Mouse (Mus musculus) hindbrain, postnatal 0 days (tissue): ENCODE results near the gene Mfsd6l. TPM values are rescaled to one million over a fixed set of nuclear protein-coding genes. Genes with fewer than 3 reads are reported as not detected.

Experiments used
- ATAC-seq: fragments of 200-750 bp; cut with Nextera tagmentation; 2 replicates; pipeline ENCODE4 v1.8.0; 2017; ENCODE audit warnings: mild to moderate bottlenecking, moderate TSS enrichment, moderate library complexity
- DNase-seq: peaks from one replicate; pipeline ENCODE4 v3.0.0-alpha.2; 2015; ENCODE audit warnings: low spot score
- H3K27ac ChIP-seq: fragments of 300-500 bp; sonication (generic); 2 replicates; pipeline ENCODE4 v1.5.1; 2014; ENCODE audit warnings: mild to moderate bottlenecking
- H3K27me3 ChIP-seq: fragments of 300-500 bp; sonication (generic); 2 replicates; pipeline ENCODE4 v1.6.1; 2014; ENCODE audit warnings: low read length, mixed read lengths; ENCODE audit not compliant: insufficient read depth
- H3K36me3 ChIP-seq: fragments of 300-500 bp; sonication (generic); 2 replicates; pipeline ENCODE4 v1.6.1; 2014; ENCODE audit warnings: low read length, mixed read lengths; ENCODE audit not compliant: insufficient read depth
- H3K4me1 ChIP-seq: fragments of 300-500 bp; sonication (generic); 2 replicates; pipeline ENCODE4 v1.6.1; 2014; ENCODE audit warnings: antibody characterized with exemption, low read length, mixed read lengths; ENCODE audit not compliant: insufficient read depth
- H3K4me2 ChIP-seq: fragments of 300-500 bp; sonication (generic); 2 replicates; pipeline ENCODE4 v1.6.1; 2014; ENCODE audit warnings: low read depth, mild to moderate bottlenecking, low read length, moderate library complexity, mixed read lengths
- H3K4me3 ChIP-seq: fragments of 300-500 bp; sonication (generic); 2 replicates; pipeline ENCODE4 v1.5.1; 2014; ENCODE audit warnings: low read length
- H3K9ac ChIP-seq: fragments of 300-500 bp; sonication (generic); replicated peaks from 2 replicates; pipeline ENCODE4 v1.6.1; 2014; ENCODE audit warnings: mild to moderate bottlenecking, low read length, moderate library complexity, mixed read lengths
- H3K9me3 ChIP-seq: fragments of 300-500 bp; sonication (generic); 2 replicates; pipeline ENCODE4 v1.6.1; 2016; ENCODE audit warnings: low read length, mixed read lengths
- CTCF ChIP-seq: IDR thresholded peaks from 2 replicates; pipeline ENCODE4 v1.5.1; 2016; ENCODE audit warnings: antibody characterized with exemption, control low read depth, low read depth
- WGBS: fragments of 180-500 bp; shearing (Covaris S2); extraction: QIAGEN DNeasy Blood & Tissue Kit; methylation state at CpG from one replicate; pipeline ENCODE4 v1.1.7; 2014; 5-methylcytosine and 5-hydroxymethylcytosine counted together
- polyA plus RNA-seq: library from polyadenylated mRNA; unstranded; fragments of >200 nt; fragmentation: Nextera tagmentation; extraction: Ambion mirVana; gene quantifications from 2 replicates; pipeline ENCODE4 v1.2.1, GENCODE M21; 2015
- total RNA-seq: library from RNA; depleted of rRNA; stranded (reverse); fragments of >200 nt; gene quantifications from 2 replicates; pipeline ENCODE4 v1.2.3, GENCODE M21; 2014

Gene Mfsd6l
- total and polyA plus RNA-seq, 2 experiments from 2014 or later = 0.10 to 0.11 TPM

DNA sequence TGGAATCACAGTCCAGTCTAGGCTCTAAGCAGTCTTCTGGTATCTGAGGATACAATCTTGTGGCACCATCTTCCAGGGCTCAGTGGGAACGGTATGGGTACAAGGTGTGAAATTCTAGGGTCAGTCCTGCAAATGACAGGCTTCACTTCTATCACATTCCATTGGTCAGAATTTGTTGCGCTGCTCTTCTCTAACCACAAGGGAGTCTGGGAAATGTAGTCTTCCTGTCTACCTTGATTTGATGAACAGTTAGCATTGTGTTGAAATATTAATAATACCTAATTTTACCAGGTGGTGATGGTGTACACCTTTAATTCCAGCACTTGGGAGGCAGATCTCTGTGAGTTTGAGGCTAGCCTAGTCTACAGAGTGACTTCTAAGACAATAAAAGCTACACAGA, 35.5 kb upstream of the Mfsd6l start:
- DNase-seq = no peak
- H3K4me2 ChIP-seq = no peak overlapping the region
- H3K27ac ChIP-seq = no peak overlapping the region
- H3K4me1 ChIP-seq = no peaks in the 10 kb centered on the region
- H3K9ac ChIP-seq = no peak overlapping the region
- no peak for TF ChIP-seq CTCF
- ATAC-seq = no peak
- 90% methylated on average over 2 of the region's 2 CpGs for WGBS
- no peaks in the 10 kb centered on the region for H3K36me3 ChIP-seq
- H3K27me3 ChIP-seq = no peaks in the 10 kb centered on the region
- 0 out of 2 replicates have a peak, but pooled peaks cover 3% of the 10 kb centered on the region for H3K9me3 ChIP-seq
- no peak overlapping the region for H3K4me3 ChIP-seq

DNA sequence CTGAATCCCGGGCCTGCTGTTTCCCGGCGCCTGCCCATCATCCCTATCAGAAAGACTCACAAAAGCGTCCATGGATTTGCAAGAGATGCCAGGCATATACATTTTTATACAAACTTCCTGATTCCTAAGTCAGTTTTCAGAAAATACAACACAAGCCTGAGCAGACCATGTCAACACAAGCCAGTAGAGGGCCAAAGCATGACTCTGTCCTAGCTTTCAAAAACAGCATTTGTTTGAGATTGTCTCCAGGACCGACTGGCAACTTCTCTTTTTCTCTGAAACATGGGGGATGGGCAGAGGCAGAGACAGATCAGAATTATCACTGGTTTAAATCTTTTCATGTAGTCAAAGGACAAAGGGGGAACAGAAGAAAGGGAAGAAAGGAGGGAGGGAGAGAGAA, 34.6 kb upstream of the Mfsd6l start:
- Histone ChIP-seq H3K9me3 (0 out of 2 replicates have a peak, but pooled peaks cover 3% of the 10 kb centered on the region), H3K4me1 (no peaks in the 10 kb centered on the region), H3K4me2 (no peak overlapping the region), H3K4me3 (no peak overlapping the region), H3K27ac (no peak overlapping the region), H3K27me3 (no peaks in the 10 kb centered on the region), H3K36me3 (no peaks in the 10 kb centered on the region), H3K9ac (no peak overlapping the region)
- 76% methylated on average over 5 of the region's 5 CpGs for WGBS
- no peak for ATAC-seq
- DNase-seq = no peak
- TF ChIP-seq CTCF = peak; percentile 17; the same call in 1 of the 2 replicates

GRCm38 (mm10) chr11:68526441-68526840, 29.5 kb upstream of the Mfsd6l start:
- Histone ChIP-seq H3K27ac (no peak overlapping the region), H3K9me3 (no peaks in the 10 kb centered on the region), H3K4me1 (no peaks in the 10 kb centered on the region), H3K4me3 (no peak overlapping the region), H3K4me2 (no peak overlapping the region), H3K9ac (no peak overlapping the region), H3K36me3 (no peaks in the 10 kb centered on the region), H3K27me3 (no peaks in the 10 kb centered on the region)
- no peak for TF ChIP-seq CTCF
- DNase-seq = no peak
- no peak for ATAC-seq
- 71% methylated on average over 4 of the region's 4 CpGs for WGBS

DNA sequence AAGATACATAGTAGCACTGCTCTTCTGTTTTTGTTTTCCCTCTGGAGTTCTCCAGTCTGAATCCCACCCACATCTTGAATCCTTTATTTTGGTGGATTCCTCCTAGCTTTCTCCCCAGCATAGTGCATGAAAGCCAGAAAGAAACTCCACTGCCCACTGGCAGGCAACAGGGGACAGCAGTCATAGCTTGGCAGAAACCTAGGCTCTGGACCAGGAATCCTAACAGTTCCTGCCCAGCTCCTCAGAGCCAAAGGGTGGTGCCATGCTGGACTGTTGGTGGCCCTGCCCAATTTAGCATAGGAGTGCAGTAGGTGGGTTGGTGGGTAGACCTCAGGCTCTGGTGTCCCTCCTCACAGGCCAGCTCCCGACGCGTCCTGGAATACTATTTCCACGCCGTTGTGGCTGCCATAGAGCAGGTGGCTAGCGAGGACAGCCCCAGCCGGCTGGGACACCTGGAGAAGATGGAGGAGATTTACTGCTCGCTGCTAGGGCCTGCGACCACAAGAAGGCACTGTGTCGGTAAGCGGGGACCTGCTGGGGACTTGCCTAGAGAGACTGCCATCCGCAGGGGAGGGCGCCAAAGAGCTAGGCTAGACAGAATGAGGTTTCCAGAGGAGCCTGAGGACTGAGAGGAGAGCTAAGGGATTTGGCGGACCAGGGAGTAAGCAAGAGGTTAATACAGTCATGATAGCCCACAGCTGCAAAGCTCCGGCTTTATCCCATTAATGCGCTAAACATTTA, 24.8 kb upstream of the Mfsd6l start:
- 31% methylated on average over 16 of the region's 16 CpGs for WGBS
- no peak overlapping the region for H3K4me2 ChIP-seq
- DNase-seq (peak; percentile 39), ATAC-seq (peak; percentile 32; the same call in 1 of the 2 replicates)
- no peaks in the 10 kb centered on the region for H3K4me1 ChIP-seq
- H3K27me3 ChIP-seq = no peaks in the 10 kb centered on the region
- no peaks in the 10 kb centered on the region for H3K9me3 ChIP-seq
- TF ChIP-seq CTCF = peak; percentile 65
- H3K36me3 ChIP-seq = no peaks in the 10 kb centered on the region
- no peak overlapping the region for H3K4me3 ChIP-seq
- H3K9ac ChIP-seq = no peak overlapping the region
- H3K27ac ChIP-seq = no peak overlapping the region

GRCm38 (mm10) chr11:68531941-68532535, 23.9 kb upstream of the Mfsd6l start:
- ATAC-seq (no peak), DNase-seq (no peak)
- H3K27ac ChIP-seq = no peak overlapping the region
- H3K4me1 ChIP-seq = no peaks in the 10 kb centered on the region
- TF ChIP-seq CTCF = no peak
- no peak overlapping the region for H3K9ac ChIP-seq
- H3K27me3 ChIP-seq = no peaks in the 10 kb centered on the region
- no peaks in the 10 kb centered on the region for H3K9me3 ChIP-seq
- no peak overlapping the region for H3K4me2 ChIP-seq
- WGBS = 73% methylated on average over 11 of the region's 11 CpGs
- H3K36me3 ChIP-seq = no peaks in the 10 kb centered on the region
- H3K4me3 ChIP-seq = no peak overlapping the region

DNA sequence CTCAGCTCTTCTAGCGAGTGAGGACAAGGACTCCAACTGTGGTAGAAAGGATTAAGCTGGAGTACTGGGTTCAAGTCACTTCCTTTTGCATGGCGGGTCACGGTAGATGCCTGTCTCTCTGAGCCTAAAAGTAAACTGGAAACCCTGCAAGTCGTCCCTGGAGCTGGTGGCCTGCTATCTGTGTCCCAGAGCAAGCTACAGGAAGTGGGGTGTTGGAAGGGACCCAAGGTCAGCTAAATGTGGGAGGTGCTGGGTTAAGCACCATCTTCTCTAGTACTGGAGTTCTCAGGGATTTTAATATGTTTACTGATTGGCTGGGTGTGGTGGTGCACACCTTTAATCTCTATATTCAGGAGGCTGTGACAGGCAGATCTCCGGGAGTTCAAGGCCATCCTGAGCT, 23.2 kb upstream of the Mfsd6l start:
- Histone ChIP-seq H3K4me3 (no peak overlapping the region), H3K4me1 (no peaks in the 10 kb centered on the region), H3K36me3 (no peaks in the 10 kb centered on the region), H3K27ac (no peak overlapping the region), H3K9ac (no peak overlapping the region), H3K27me3 (no peaks in the 10 kb centered on the region), H3K9me3 (no peaks in the 10 kb centered on the region), H3K4me2 (no peak overlapping the region)
- 80% methylated on average over 5 of the region's 5 CpGs for WGBS
- ATAC-seq = no peak
- DNase-seq = no peak
- no peak for TF ChIP-seq CTCF

DNA sequence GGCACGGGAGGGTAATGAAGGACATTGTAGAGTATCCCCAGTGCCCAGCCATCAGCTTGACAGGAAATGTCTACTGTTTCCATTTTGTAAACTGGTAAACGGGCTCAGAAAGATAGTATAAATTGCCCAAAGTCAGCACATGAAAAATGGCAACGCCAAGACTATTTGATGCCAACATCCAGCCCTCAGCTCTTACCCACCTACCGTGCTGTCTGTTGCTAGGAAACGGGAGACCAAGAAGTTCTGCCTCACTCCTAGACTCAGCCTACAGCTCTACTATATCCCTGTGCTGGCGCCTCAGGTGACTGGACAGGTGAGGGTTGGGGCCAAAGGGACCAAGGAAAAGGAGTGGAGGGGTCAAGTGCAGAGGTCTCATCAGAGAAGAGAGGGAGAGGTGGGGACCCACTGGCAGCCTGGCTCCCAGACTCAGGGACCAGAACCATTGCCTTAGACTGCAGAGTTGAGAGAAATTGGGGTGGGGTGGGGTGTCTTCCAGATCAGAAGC, 22.0 kb upstream of the Mfsd6l start:
- H3K9me3 ChIP-seq = no peaks in the 10 kb centered on the region
- H3K36me3 ChIP-seq = no peaks in the 10 kb centered on the region
- H3K4me3 ChIP-seq = no peak overlapping the region
- 63% methylated on average over 6 of the region's 6 CpGs for WGBS
- H3K27ac ChIP-seq = no peak overlapping the region
- no peaks in the 10 kb centered on the region for H3K27me3 ChIP-seq
- no peak overlapping the region for H3K9ac ChIP-seq
- TF ChIP-seq CTCF = no peak
- no peak overlapping the region for H3K4me2 ChIP-seq
- ATAC-seq (no peak), DNase-seq (no peak)
- no peaks in the 10 kb centered on the region for H3K4me1 ChIP-seq
